Mouse (Mus musculus): Measurements from ENCODE around the gene Slc4a5.

Slc4a5 gene

DNA sequence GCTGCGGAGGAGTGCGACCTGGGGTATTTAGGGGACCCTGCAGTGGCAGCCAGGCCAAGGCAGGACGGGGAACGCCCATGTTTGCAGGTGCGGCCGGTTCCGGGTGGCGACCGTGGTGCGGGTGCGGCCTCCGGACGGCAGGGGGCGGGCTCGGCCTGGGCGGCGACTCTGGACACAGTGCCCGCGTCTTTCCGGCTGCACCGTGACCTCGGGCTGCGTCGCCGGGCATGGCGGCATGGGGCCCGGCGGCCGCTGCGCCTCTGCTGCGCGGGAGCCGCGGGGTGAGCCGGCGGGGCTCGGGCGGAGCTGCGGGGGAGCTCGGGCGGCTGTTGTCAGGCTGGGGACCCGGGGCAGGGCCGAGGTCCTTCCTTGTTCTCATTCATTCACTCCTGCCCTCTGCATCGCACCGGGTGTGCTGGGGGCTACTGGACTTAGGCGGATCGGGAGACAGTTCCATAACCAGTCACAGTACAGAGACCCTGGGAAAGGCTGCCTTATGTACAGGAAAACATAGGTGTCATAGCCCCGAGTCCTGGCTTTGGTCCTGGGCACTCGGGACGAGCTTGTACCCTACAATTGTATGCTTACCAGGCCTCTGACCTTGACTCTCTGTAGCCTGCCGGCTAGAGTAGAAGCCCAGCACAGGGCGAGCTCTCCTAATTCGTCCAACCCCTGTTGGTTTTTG, 129.8 kb downstream of the Slc4a5 start:
- TF ChIP-seq GATA4 (IDR thresholded peaks at IDR 0.05; ENCODE audit: insufficient replicate concordance, low read length) = no peak

GRCm38 (mm10) chr6:83350172-83350571, 130.5 kb downstream of the Slc4a5 start:
- no peak for TF ChIP-seq GATA4 (IDR thresholded peaks at IDR 0.05; ENCODE audit: insufficient replicate concordance, low read length)

- no peak for TF ChIP-seq GATA4 (IDR thresholded peaks at IDR 0.05; ENCODE audit: insufficient replicate concordance, low read length)
Observed at GRCm38 (mm10) chr6:83350851-83351405, 131.3 kb downstream of the Slc4a5 start.

- TF ChIP-seq GATA4 (IDR thresholded peaks at IDR 0.05; ENCODE audit: insufficient replicate concordance, low read length) = no peak
Observed at GRCm38 (mm10) chr6:83351490-83352160, 132.0 kb downstream of the Slc4a5 start.

GRCm38 (mm10) chr6:83352666-83353410, 133.2 kb downstream of the Slc4a5 start:
- no peak for TF ChIP-seq GATA4 (IDR thresholded peaks at IDR 0.05; ENCODE audit: insufficient replicate concordance, low read length)

Measured in liver, adult (tissue).